Mouse (Mus musculus): ENCODE results near the gene Mthfsl.
"Not testable (repeated sequence)": the region's sequence is repeated elsewhere in the genome, so short reads cannot be mapped to it uniquely, and the experiment has no call there.

DNA sequence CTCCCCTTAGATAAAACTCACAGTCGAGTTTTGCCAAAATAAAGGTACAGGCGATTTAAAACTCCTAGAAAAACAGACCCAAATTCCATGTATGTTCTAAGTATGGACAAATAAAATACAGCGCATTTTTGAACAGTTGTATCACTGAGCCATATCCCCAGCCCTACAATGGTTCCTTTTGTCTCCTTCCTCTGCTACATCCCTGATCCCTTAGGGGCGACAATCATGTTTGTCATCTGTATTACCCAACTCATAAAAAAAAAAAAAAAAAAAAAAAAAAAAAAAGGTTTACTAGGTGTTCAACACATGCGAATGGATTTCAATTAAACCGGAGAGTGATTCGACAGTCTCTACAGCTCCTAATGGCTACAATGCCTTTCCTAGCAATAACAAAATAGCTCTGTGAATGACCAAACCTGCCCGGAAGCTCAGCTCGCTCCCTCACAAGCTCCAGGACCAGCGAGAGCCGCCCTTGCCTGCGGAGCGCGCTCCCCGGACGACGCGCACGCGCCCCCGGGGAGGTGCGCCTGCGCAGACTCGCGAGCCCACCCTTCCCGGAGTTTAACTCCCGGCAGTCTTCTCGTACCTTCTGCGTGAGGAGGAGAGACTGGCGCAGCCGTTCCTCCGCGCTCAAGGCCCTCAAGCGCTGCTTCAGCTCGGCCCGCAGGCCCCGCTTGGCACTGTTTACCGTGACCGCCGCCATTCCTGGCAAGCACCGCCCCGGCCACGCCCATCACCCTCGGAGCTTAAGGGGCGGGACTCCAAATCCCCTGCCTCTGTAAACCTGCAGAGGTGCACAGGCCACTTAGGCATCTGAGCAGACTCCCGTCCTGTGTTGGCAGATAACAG, 799 bp downstream of the Mthfsl start:
- not testable (repeated sequence) for TF ChIP-seq POLR2A (IDR thresholded peaks at IDR 0.05; ENCODE audit: insufficient read depth, low read depth, low read length); EP300 (IDR thresholded peaks at IDR 0.05; ENCODE audit: insufficient read depth, low read depth, low read length); CTCF (IDR thresholded peaks at IDR 0.05)
